Mouse (Mus musculus) heart, embryonic 16.5 days (tissue): ENCODE results near the gene Fbxl17. TPM values are rescaled to one million over a fixed set of nuclear protein-coding genes. Genes with fewer than 3 reads are reported as not detected.

ENCODE experiments used
- ATAC-seq: fragments of 200-750 bp; cut with Nextera tagmentation; replicated peaks from 2 replicates; pipeline ENCODE4 v1.8.0; 2017; ENCODE audit warnings: moderate number of reproducible peaks; ENCODE audit not compliant: insufficient read depth, low FRiP score; ENCODE audit errors: extremely low read depth
- H3K27ac ChIP-seq: fragments of 300-500 bp; sonication (generic); 2 replicates; pipeline ENCODE4 v1.5.1; 2014; ENCODE audit warnings: mild to moderate bottlenecking, low read length, control low read depth, moderate library complexity
- H3K27me3 ChIP-seq: fragments of 300-500 bp; sonication (generic); 2 replicates; pipeline ENCODE4 v1.6.1; 2014; ENCODE audit warnings: low read length, mixed read lengths; ENCODE audit not compliant: control insufficient read depth, insufficient read depth
- H3K36me3 ChIP-seq: fragments of 300-500 bp; sonication (generic); 2 replicates; pipeline ENCODE4 v1.6.1; 2014; ENCODE audit not compliant: control insufficient read depth, insufficient read depth
- H3K4me1 ChIP-seq: fragments of 300-500 bp; sonication (generic); 2 replicates; pipeline ENCODE4 v1.6.1; 2014; ENCODE audit warnings: low read length, mixed read lengths; ENCODE audit not compliant: control insufficient read depth, insufficient read depth
- H3K4me2 ChIP-seq: fragments of 300-500 bp; sonication (generic); 2 replicates; pipeline ENCODE4 v1.6.1; 2014; ENCODE audit warnings: low read depth, mild to moderate bottlenecking, control low read depth, low read length
- H3K4me3 ChIP-seq: fragments of 300-500 bp; sonication (generic); 2 replicates; pipeline ENCODE4 v1.5.1; 2014; ENCODE audit warnings: mild to moderate bottlenecking, control low read depth, low read length
- H3K9ac ChIP-seq: fragments of 300-500 bp; sonication (generic); 2 replicates; pipeline ENCODE4 v1.6.1; 2014; ENCODE audit warnings: low read length, control low read depth
- H3K9me3 ChIP-seq: fragments of 300-500 bp; sonication (generic); replicated peaks from 2 replicates; pipeline ENCODE4 v1.6.1; 2016; ENCODE audit warnings: low read length; ENCODE audit not compliant: control insufficient read depth
- WGBS: fragments of 180-500 bp; shearing (Covaris S2); extraction: QIAGEN DNeasy Blood & Tissue Kit; methylation state at CpG from one replicate; pipeline ENCODE4 v1.1.7; 2014; 5-methylcytosine and 5-hydroxymethylcytosine counted together
- polyA plus RNA-seq: library from polyadenylated mRNA; unstranded; fragments of >200 nt; fragmentation: Nextera tagmentation; extraction: Ambion mirVana; gene quantifications from 2 replicates; pipeline ENCODE4 v1.2.1, GENCODE M21; 2015

Gene Fbxl17
- polyA plus RNA-seq, 1 experiment from 2014 or later, result 14.3 TPM

GRCm38 (mm10) chr17:63114399-63115085, 385.3 kb downstream of the Fbxl17 start:
- H3K4me1 ChIP-seq, result no peaks in the 10 kb centered on the region; the same call in 1 of the 2 replicates
- H3K27me3 ChIP-seq, result no peaks in the 10 kb centered on the region
- H3K4me3 ChIP-seq, result no peak overlapping the region
- no peak overlapping the region for H3K27ac ChIP-seq
- no peak overlapping the region for H3K9ac ChIP-seq
- H3K36me3 ChIP-seq, result no peaks in the 10 kb centered on the region
- 80% methylated on average over 19 of the region's 19 CpGs for WGBS
- no peak overlapping the region for H3K4me2 ChIP-seq
- ATAC-seq, result no peak
- H3K9me3 ChIP-seq, result no peaks in the 10 kb centered on the region

- Histone ChIP-seq H3K9me3 (no peaks in the 10 kb centered on the region), H3K9ac (no peak overlapping the region), H3K36me3 (no peaks in the 10 kb centered on the region), H3K4me2 (no peak overlapping the region), H3K4me3 (no peak overlapping the region), H3K27me3 (no peaks in the 10 kb centered on the region), H3K27ac (no peak overlapping the region), H3K4me1 (no peaks in the 10 kb centered on the region)
- 75% methylated on average over 5 of the region's 5 CpGs for WGBS
- no peak for ATAC-seq
These were observed 387.0 kb downstream of the Fbxl17 start for GRCm38 (mm10) chr17:63112826-63113225.

GRCm38 (mm10) chr17:63110994-63111393, 388.8 kb downstream of the Fbxl17 start:
- Histone ChIP-seq H3K36me3 (no peaks in the 10 kb centered on the region), H3K4me3 (no peak overlapping the region), H3K4me1 (no peaks in the 10 kb centered on the region), H3K4me2 (no peak overlapping the region), H3K9me3 (no peaks in the 10 kb centered on the region), H3K27ac (no peak overlapping the region), H3K27me3 (no peaks in the 10 kb centered on the region), H3K9ac (no peak overlapping the region)
- no peak for ATAC-seq
- WGBS, result 71% methylated on average over 6 of the region's 6 CpGs

- H3K27ac ChIP-seq, result no peak overlapping the region
- no peak for ATAC-seq
- WGBS, result 93% methylated on average over 7 of the region's 7 CpGs
These were observed 389.5 kb downstream of the Fbxl17 start for GRCm38 (mm10) chr17:63110211-63110755.

GRCm38 (mm10) chr17:63108035-63108434, 391.8 kb downstream of the Fbxl17 start:
- H3K4me1 ChIP-seq, result no peaks in the 10 kb centered on the region
- no peaks in the 10 kb centered on the region for H3K27me3 ChIP-seq
- no peak overlapping the region for H3K9ac ChIP-seq
- no peak overlapping the region for H3K4me2 ChIP-seq
- ATAC-seq, result no peak
- 88% methylated on average over 5 of the region's 5 CpGs for WGBS
- no peaks in the 10 kb centered on the region for H3K9me3 ChIP-seq
- no peak overlapping the region for H3K4me3 ChIP-seq
- H3K36me3 ChIP-seq, result no peaks in the 10 kb centered on the region
- no peak overlapping the region for H3K27ac ChIP-seq

More at GRCm38 (mm10) chr17:63110211-63110755, 389.5 kb downstream of the Fbxl17 start:
- Histone ChIP-seq H3K4me3 (no peak overlapping the region), H3K4me2 (no peak overlapping the region), H3K4me1 (no peaks in the 10 kb centered on the region), H3K9ac (no peak overlapping the region), H3K9me3 (no peaks in the 10 kb centered on the region), H3K36me3 (no peaks in the 10 kb centered on the region), H3K27me3 (no peaks in the 10 kb centered on the region)

- no peak overlapping the region for H3K9ac ChIP-seq
- H3K27me3 ChIP-seq, result no peaks in the 10 kb centered on the region
- H3K4me3 ChIP-seq, result no peak overlapping the region
- H3K36me3 ChIP-seq, result no peaks in the 10 kb centered on the region
- H3K9me3 ChIP-seq, result no peaks in the 10 kb centered on the region
- WGBS, result 82% methylated on average over 4 of the region's 4 CpGs
- H3K4me2 ChIP-seq, result no peak overlapping the region
- no peaks in the 10 kb centered on the region for H3K4me1 ChIP-seq
- ATAC-seq, result no peak
- H3K27ac ChIP-seq, result no peak overlapping the region
These were observed 392.3 kb downstream of the Fbxl17 start for GRCm38 (mm10) chr17:63107515-63107914.

- ATAC-seq, result no peak
- H3K27me3 ChIP-seq, result no peaks in the 10 kb centered on the region
- H3K9ac ChIP-seq, result no peak overlapping the region
- H3K36me3 ChIP-seq, result no peaks in the 10 kb centered on the region
- peaks cover 3% of the 10 kb centered on the region; the same call in 1 of the 2 replicates for H3K9me3 ChIP-seq
- H3K4me3 ChIP-seq, result no peak overlapping the region
- H3K4me1 ChIP-seq, result no peaks in the 10 kb centered on the region
- H3K4me2 ChIP-seq, result no peak overlapping the region
- 70% methylated on average over 2 of the region's 2 CpGs for WGBS
- no peak overlapping the region for H3K27ac ChIP-seq
These were observed 404.3 kb downstream of the Fbxl17 start for GRCm38 (mm10) chr17:63095553-63095952.

GRCm38 (mm10) chr17:63095017-63095416, 404.8 kb downstream of the Fbxl17 start:
- Histone ChIP-seq H3K36me3 (no peaks in the 10 kb centered on the region), H3K4me1 (no peaks in the 10 kb centered on the region), H3K9me3 (peaks cover 3% of the 10 kb centered on the region; the same call in 1 of the 2 replicates), H3K27ac (no peak overlapping the region), H3K4me2 (no peak overlapping the region), H3K27me3 (no peaks in the 10 kb centered on the region), H3K4me3 (no peak overlapping the region), H3K9ac (no peak overlapping the region)
- no peak for ATAC-seq
- WGBS, result 61% methylated on average over 4 of the region's 4 CpGs

- H3K9me3 ChIP-seq, result peaks cover 3% of the 10 kb centered on the region; the same call in 1 of the 2 replicates
- no peak overlapping the region for H3K4me2 ChIP-seq
- H3K9ac ChIP-seq, result no peak overlapping the region
- no peaks in the 10 kb centered on the region for H3K4me1 ChIP-seq
- no peak overlapping the region for H3K27ac ChIP-seq
- H3K27me3 ChIP-seq, result no peaks in the 10 kb centered on the region
- H3K36me3 ChIP-seq, result no peaks in the 10 kb centered on the region
- no peak for ATAC-seq
- no peak overlapping the region for H3K4me3 ChIP-seq
- WGBS, result 52% methylated on average over 4 of the region's 4 CpGs
These were observed 406.6 kb downstream of the Fbxl17 start for GRCm38 (mm10) chr17:63093184-63093583.
